Mouse (Mus musculus): ENCODE data around the gene Krt71. TPM values are rescaled to one million over a fixed set of nuclear protein-coding genes. Genes with fewer than 3 reads are reported as not detected.

The Krt71 gene
- polyA plus RNA-seq (2014; fragmentation: Illumina TruSeq; extraction: RNeasy Lipid Tissue Mini Kit (QIAGEN cat#74804); ENCODE audit: low read depth, low replicate concordance): not detected

DNA sequence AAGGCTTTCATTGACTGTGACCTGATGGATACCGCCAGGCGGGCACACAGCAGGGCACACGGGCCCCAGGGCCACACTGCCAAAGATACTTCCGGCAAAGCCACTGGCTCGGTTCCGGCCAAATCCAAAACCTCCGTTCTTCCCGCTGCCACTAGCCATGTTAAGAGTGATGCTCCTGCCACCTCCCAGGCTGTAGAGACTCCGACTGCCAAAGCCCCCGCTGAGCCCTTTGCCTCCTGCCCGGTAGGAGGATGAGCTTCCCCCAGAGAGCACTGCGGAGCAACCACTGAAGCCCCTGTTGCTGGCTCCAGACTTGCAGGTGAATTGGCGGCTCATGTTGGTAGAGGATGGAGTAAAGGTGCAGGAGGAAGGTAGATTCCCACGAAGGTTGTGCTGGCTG, at the start of gene Krt71:
Krt71 (minus strand) TSS at position 399 of the 400 bp plus-strand sequence.

DNA sequence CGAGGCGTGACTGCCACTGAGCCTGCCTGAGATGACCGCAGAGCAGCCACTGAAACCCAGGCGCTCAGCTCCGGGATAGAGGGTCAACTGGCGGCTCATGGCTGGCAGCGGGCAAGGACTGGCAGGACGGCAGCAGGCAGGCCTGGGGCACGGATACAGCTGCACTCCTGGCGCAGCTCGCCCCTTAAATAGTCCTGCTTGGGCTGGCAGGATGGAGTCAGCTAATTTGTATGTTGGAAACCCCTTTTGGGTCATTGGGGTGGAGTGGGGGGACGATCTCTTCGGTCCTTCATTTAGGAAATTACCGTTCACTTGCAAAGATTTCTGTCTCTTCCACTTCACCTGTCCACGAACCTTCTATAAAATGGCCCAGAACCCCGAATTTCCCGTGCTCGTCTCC, 43.5 kb upstream of the Krt71 start, which contains the start of gene Krt72:
Krt72 (minus strand) TSS at position 101 of the 400 bp plus-strand sequence.

DNA sequence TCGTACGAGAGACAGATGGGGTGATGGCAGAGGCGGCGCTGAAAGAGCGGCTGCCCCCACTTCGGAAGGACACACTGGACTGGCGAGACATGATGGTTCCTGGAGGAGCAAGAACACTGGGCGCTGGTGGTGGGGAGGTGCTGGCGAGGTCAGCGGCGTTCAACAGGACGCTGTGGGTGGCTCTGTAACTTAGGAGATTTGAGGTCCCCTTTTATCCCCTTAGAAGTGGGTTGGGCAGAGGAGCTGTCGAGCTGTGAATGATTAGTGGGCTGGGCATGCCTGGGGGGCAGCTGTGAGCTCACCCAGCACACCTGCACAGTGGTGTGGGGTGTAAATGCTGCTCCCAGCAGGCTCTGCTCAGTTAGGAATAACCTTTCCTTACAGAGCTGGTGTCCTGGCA, 30.2 kb downstream of the Krt71 start, which contains the start of gene Krt5:
Krt5 (minus strand) TSS at position 179 of the 400 bp plus-strand sequence.

DNA sequence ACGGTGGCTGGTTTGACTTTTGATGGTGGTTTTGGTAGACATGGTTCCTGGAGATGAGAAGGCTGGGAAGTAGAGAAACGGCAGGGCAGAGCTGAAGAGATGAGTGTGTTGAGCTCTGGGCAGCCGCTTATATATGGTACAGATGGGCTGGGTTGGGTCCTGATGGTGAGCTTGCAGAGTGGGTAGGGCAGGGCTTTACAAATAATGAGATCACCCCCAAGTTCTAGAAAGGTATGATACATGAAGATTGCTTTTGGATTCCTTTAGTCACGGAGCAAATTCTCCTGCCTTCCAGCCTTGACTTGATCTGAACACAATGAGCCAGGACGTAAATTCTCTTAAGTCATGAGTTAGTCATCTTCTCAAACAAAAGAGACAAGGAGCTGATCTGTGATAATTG, 48.7 kb downstream of the Krt71 start, which contains the start of gene Krt6a:
Krt6a (minus strand) TSS at position 101 of the 400 bp plus-strand sequence.

Other genes with a start within 250 kb of the Krt71 start
- gene Gm49425, start 225.8 kb downstream of the Krt71 start, polyA plus RNA-seq (2014; fragmentation: Illumina TruSeq; extraction: RNeasy Lipid Tissue Mini Kit (QIAGEN cat#74804); ENCODE audit: low read depth, low replicate concordance): not detected
- not detected for gene Krt84, start 210.3 kb downstream of the Krt71 start, polyA plus RNA-seq (2014; fragmentation: Illumina TruSeq; extraction: RNeasy Lipid Tissue Mini Kit (QIAGEN cat#74804); ENCODE audit: low read depth, low replicate concordance)
- not detected for gene Krt82, start 192.4 kb downstream of the Krt71 start, polyA plus RNA-seq (2014; fragmentation: Illumina TruSeq; extraction: RNeasy Lipid Tissue Mini Kit (QIAGEN cat#74804); ENCODE audit: low read depth, low replicate concordance)
- gene Krt90, start 180.2 kb downstream of the Krt71 start, polyA plus RNA-seq (2014; fragmentation: Illumina TruSeq; extraction: RNeasy Lipid Tissue Mini Kit (QIAGEN cat#74804); ENCODE audit: low read depth, low replicate concordance): not detected
- gene Krt75, start 169.2 kb downstream of the Krt71 start, polyA plus RNA-seq (2014; fragmentation: Illumina TruSeq; extraction: RNeasy Lipid Tissue Mini Kit (QIAGEN cat#74804); ENCODE audit: low read depth, low replicate concordance): not detected
- not detected for gene Gm5414, start 114.9 kb downstream of the Krt71 start, polyA plus RNA-seq (2014; fragmentation: Illumina TruSeq; extraction: RNeasy Lipid Tissue Mini Kit (QIAGEN cat#74804); ENCODE audit: low read depth, low replicate concordance)
- not detected for gene Gm5478, start 95.7 kb downstream of the Krt71 start, polyA plus RNA-seq (2014; fragmentation: Illumina TruSeq; extraction: RNeasy Lipid Tissue Mini Kit (QIAGEN cat#74804); ENCODE audit: low read depth, low replicate concordance)
- gene Krt6b, start 62.8 kb downstream of the Krt71 start, polyA plus RNA-seq (2014; fragmentation: Illumina TruSeq; extraction: RNeasy Lipid Tissue Mini Kit (QIAGEN cat#74804); ENCODE audit: low read depth, low replicate concordance): not detected
- gene Krt6a, start 48.8 kb downstream of the Krt71 start, polyA plus RNA-seq (2014; fragmentation: Illumina TruSeq; extraction: RNeasy Lipid Tissue Mini Kit (QIAGEN cat#74804); ENCODE audit: low read depth, low replicate concordance): not detected
- not detected for gene Krt5, start 30.2 kb downstream of the Krt71 start, polyA plus RNA-seq (2014; fragmentation: Illumina TruSeq; extraction: RNeasy Lipid Tissue Mini Kit (QIAGEN cat#74804); ENCODE audit: low read depth, low replicate concordance)
- gene Krt72, start 43.4 kb upstream of the Krt71 start, polyA plus RNA-seq (2014; fragmentation: Illumina TruSeq; extraction: RNeasy Lipid Tissue Mini Kit (QIAGEN cat#74804); ENCODE audit: low read depth, low replicate concordance): not detected
- gene Krt73, start 59.2 kb upstream of the Krt71 start, polyA plus RNA-seq (2014; fragmentation: Illumina TruSeq; extraction: RNeasy Lipid Tissue Mini Kit (QIAGEN cat#74804); ENCODE audit: low read depth, low replicate concordance): not detected
- gene Krt2, start 75.1 kb upstream of the Krt71 start, polyA plus RNA-seq (2014; fragmentation: Illumina TruSeq; extraction: RNeasy Lipid Tissue Mini Kit (QIAGEN cat#74804); ENCODE audit: low read depth, low replicate concordance): not detected
- 0.16 TPM for gene Krt1, start 107.7 kb upstream of the Krt71 start, polyA plus RNA-seq (2014; fragmentation: Illumina TruSeq; extraction: RNeasy Lipid Tissue Mini Kit (QIAGEN cat#74804); ENCODE audit: low read depth, low replicate concordance)
- not detected for gene Krt77, start 126.6 kb upstream of the Krt71 start, polyA plus RNA-seq (2014; fragmentation: Illumina TruSeq; extraction: RNeasy Lipid Tissue Mini Kit (QIAGEN cat#74804); ENCODE audit: low read depth, low replicate concordance)
- not detected for gene Krt76, start 149.8 kb upstream of the Krt71 start, polyA plus RNA-seq (2014; fragmentation: Illumina TruSeq; extraction: RNeasy Lipid Tissue Mini Kit (QIAGEN cat#74804); ENCODE audit: low read depth, low replicate concordance)
- gene Krt4, start 181.6 kb upstream of the Krt71 start, polyA plus RNA-seq (2014; fragmentation: Illumina TruSeq; extraction: RNeasy Lipid Tissue Mini Kit (QIAGEN cat#74804); ENCODE audit: low read depth, low replicate concordance): not detected
- not detected for gene Krt79, start 197.2 kb upstream of the Krt71 start, polyA plus RNA-seq (2014; fragmentation: Illumina TruSeq; extraction: RNeasy Lipid Tissue Mini Kit (QIAGEN cat#74804); ENCODE audit: low read depth, low replicate concordance)
- gene Krt78, start 211.2 kb upstream of the Krt71 start, polyA plus RNA-seq (2014; fragmentation: Illumina TruSeq; extraction: RNeasy Lipid Tissue Mini Kit (QIAGEN cat#74804); ENCODE audit: low read depth, low replicate concordance): not detected

All from sigmoid colon, adult 10 weeks (tissue).